8 mouse cellular contexts compared by ENCODE assay signal in the genomic region with DNA sequence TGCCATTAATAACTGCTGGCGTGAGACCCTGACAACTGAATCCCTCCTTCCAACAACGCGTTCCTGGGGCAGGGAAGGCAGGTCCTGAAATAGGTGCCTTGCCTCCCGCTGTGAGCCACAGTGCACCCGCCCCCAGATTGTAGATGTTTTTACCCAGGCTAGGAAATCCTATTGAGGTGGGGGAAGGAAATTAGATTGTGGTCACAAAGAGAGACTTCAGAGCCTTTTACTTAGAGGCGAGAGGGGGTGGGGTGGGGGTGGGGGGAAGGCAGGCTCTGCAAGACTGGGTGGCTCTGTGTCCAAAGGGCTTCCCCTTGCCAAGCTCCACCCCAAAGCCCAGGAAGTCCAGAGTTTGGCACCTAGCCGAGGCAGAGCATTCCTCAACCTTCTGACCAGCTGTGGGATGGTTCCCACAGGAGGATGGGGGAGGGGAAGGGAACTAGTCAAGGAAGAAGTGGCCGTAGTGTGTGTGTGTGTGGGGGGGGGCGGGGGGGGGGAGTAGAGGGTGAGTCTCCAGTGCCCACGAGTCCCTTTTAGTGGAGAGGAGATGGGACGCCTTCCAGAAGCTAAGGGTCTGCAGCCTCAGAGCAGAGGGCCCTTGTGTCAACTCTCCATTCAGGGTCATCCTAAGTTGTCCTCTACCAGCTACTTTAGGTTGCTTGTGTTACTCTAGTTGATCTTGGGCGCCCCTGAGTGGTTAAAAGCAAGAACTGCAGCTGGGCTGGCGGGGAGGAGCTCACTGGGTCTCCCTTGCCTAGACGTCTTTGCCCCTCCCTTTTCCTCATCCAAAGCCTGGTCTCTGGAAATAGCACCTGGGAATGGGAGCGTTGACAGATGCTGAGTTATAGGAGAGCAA. TPM values are rescaled to one million over a fixed set of nuclear protein-coding genes. Genes with fewer than 3 reads are reported as not detected.
DNase-seq lines count a peak whose midpoint lies in the region; ATAC-seq lines count a peak whose summit lies in the region.

No protein-coding gene starts in this region.

- peak; percentile 63 for ATAC-seq in hindbrain, embryonic 16.5 days

- H3K4me2 ChIP-seq in hindbrain, embryonic 16.5 days (ENCODE audit: low read length), result peak overlapping the region; percentile 42

- peaks cover 33% of the 10 kb centered on the region for H3K4me1 ChIP-seq in hindbrain, embryonic 16.5 days (ENCODE audit: control insufficient read depth, insufficient read depth, low read depth, low read length)

- peak; percentile 98 for DNase-seq in ZHBTc4 (ENCODE audit: low read depth, low spot score)
- peak; percentile 94 to 97 for DNase-seq in cerebellum, postnatal 36 days
- peak; percentile 100 for DNase-seq in gastrocnemius, adult 18-20 months (ENCODE audit: low spot score)
- DNase-seq in left cerebral cortex, adult 18-20 months (ENCODE audit: low spot score in 2 of 2), result peak; percentile 94 to 95
- peak; percentile 97 to 98 for DNase-seq in lung, postnatal 4 days
- peak; percentile 95 for DNase-seq in right cerebral cortex, adult 18-20 months
- DNase-seq in urinary bladder, postnatal 10 days (ENCODE audit: low spot score), result peak; percentile 86

- 1% methylated on average over 13 of the region's 15 CpGs for WGBS in hindbrain, embryonic 16.5 days

- H3K9me3 ChIP-seq in hindbrain, embryonic 16.5 days (ENCODE audit: control insufficient read depth, low read length), result no peaks in the 10 kb centered on the region

- H3K36me3 ChIP-seq in hindbrain, embryonic 16.5 days (ENCODE audit: control insufficient read depth, insufficient read depth, low read length), result no peaks in the 10 kb centered on the region

- peak overlapping the region; percentile 19 for H3K27ac ChIP-seq in hindbrain, embryonic 16.5 days (ENCODE audit: low read depth, low read length)

- H3K4me3 ChIP-seq in hindbrain, embryonic 16.5 days (ENCODE audit: low read length), result no peak overlapping the region

- H3K9ac ChIP-seq in hindbrain, embryonic 16.5 days (ENCODE audit: low read depth, low read length), result 0 out of 2 replicates have a peak overlapping the region, but pooled peaks have one; percentile 24

- H3K27me3 ChIP-seq in hindbrain, embryonic 16.5 days (replicated peaks; ENCODE audit: control insufficient read depth, insufficient read depth, low read length), result no peaks in the 10 kb centered on the region

RNA-seq across cellular contexts. Expression of a gene that starts 8.7 kb away (rescaled TPM):
- 10 to 100 TPM; 50.5 to 56.4 TPM for total RNA-seq in gastrocnemius, adult 18-20 months (2021)
- 28.2 and 28.6 TPM in 2 replicates for polyA plus RNA-seq in hindbrain, embryonic 16.5 days (2015; fragmentation: Nextera tagmentation; extraction: Ambion mirVana)
- 100 to 1,000 TPM; 182 to 185 TPM for total RNA-seq in left cerebral cortex, adult 18-20 months (2021)

RNA-seq across cellular contexts. Expression of a gene that starts 11.5 kb away (rescaled TPM):
- total RNA-seq in gastrocnemius, adult 18-20 months (2021), result 100 to 1,000 TPM in 1 of 2 experiments, 10 to 100 TPM in 1; 74.0 to 126 TPM
- polyA plus RNA-seq in hindbrain, embryonic 16.5 days (2015; fragmentation: Nextera tagmentation; extraction: Ambion mirVana), result 4.9 and 5.6 TPM in 2 replicates
- 100 to 1,000 TPM in 1 of 2 experiments, 10 to 100 TPM in 1; 87.2 to 122 TPM for total RNA-seq in left cerebral cortex, adult 18-20 months (2021)

RNA-seq across cellular contexts. Expression of a gene that starts 18.1 kb away (rescaled TPM):
- 10 to 100 TPM; 14.0 to 15.6 TPM for total RNA-seq in gastrocnemius, adult 18-20 months (2021)
- 41.7 and 49.2 TPM in 2 replicates for polyA plus RNA-seq in hindbrain, embryonic 16.5 days (2015; fragmentation: Nextera tagmentation; extraction: Ambion mirVana)
- total RNA-seq in left cerebral cortex, adult 18-20 months (2021), result 10 to 100 TPM; 53.0 to 57.3 TPM

RNA-seq across cellular contexts. Expression of a gene that starts 46.1 kb away (rescaled TPM):
- total RNA-seq in gastrocnemius, adult 18-20 months (2021), result 10 to 100 TPM; 78.3 to 85.2 TPM
- polyA plus RNA-seq in hindbrain, embryonic 16.5 days (2015; fragmentation: Nextera tagmentation; extraction: Ambion mirVana), result 127 and 144 TPM in 2 replicates
- total RNA-seq in left cerebral cortex, adult 18-20 months (2021), result 100 to 1,000 TPM; 708 to 832 TPM

RNA-seq across cellular contexts. Expression of a gene that starts 50.0 kb away (rescaled TPM):
- under 1 TPM; 0.09 to 0.14 TPM for total RNA-seq in gastrocnemius, adult 18-20 months (2021)
- polyA plus RNA-seq in hindbrain, embryonic 16.5 days (2015; fragmentation: Nextera tagmentation; extraction: Ambion mirVana), result 11.6 and 13.0 TPM in 2 replicates
- 100 to 1,000 TPM; 133 to 139 TPM for total RNA-seq in left cerebral cortex, adult 18-20 months (2021)
